Mouse (Mus musculus) lung, postnatal 0 days (tissue): Measurements from ENCODE around the gene Asap2.
"Not testable (repeated sequence)": the region's sequence is repeated elsewhere in the genome, so short reads cannot be mapped to it uniquely, and the experiment has no call there.

Experiments
- CTCF ChIP-seq: IDR thresholded peaks from 2 replicates; pipeline ENCODE4 v1.5.1; 2016; ENCODE audit warnings: antibody characterized with exemption, mild to moderate bottlenecking
- EP300 ChIP-seq: IDR thresholded peaks from 2 replicates; pipeline ENCODE4 v1.6.1; 2016; ENCODE audit warnings: antibody characterized with exemption, mild to moderate bottlenecking, control low read depth

- TF ChIP-seq CTCF, EP300: not testable (repeated sequence)
Observed at GRCm38 (mm10) chr12:21092446-21092845, 102.2 kb downstream of the Asap2 start.
